Mouse (Mus musculus) thymus, adult 2 months (tissue): ENCODE measurements at regions not wholly inside any gene's neighbourhood (a gene's known extent, or its start where the extent isn't known, plus 50 kb on each side); places are given as distances from the start of the nearest gene placed in this dataset.

ENCODE experiments used
- CTCF ChIP-seq: fragments of 200-500 bp; IDR thresholded peaks from 2 replicates; pipeline ENCODE4 v1.5.1; 2012; ENCODE audit warnings: mild to moderate bottlenecking, control low read depth, low read length, moderate library complexity, borderline replicate concordance; ENCODE audit not compliant: control insufficient read depth, poor library complexity, insufficient read depth; ENCODE audit errors: extremely low read depth
- POLR2A ChIP-seq: fragments of 200-500 bp; IDR thresholded peaks from 2 replicates; pipeline ENCODE4 v1.6.1; 2012; ENCODE audit warnings: mild to moderate bottlenecking, low read length, control low read depth, moderate library complexity; ENCODE audit not compliant: control insufficient read depth, poor library complexity, insufficient read depth; ENCODE audit errors: extremely low read depth

DNA sequence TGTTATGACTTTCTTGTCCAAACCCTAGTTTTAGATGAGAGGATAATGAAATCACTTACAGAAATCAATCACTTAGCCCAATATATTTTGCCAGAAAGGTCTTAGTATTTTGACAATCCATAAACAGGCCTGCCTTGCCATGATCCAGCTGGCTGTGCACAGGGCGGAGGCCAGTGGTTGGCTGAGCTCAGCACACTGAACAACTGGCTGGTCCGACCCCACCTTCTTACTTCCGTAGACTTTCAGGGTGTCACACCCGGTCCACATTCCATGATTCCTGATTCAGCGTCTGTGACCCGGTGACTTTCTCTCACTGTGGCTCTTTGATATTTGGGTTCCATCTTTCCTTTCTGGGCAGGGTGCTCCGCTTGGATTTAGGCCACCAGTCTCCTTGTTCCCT, 133.8 kb downstream of the Phlda1 start:
- no peak for TF ChIP-seq CTCF
- no peak for TF ChIP-seq POLR2A
